Mouse (Mus musculus) thymus, postnatal 25 days (tissue): ENCODE measurements around the gene Nbl1.

Source experiments
- DNase-seq: peaks from one replicate; pipeline ENCODE4 v3.0.0; 2022

Nbl1 gene

DNA sequence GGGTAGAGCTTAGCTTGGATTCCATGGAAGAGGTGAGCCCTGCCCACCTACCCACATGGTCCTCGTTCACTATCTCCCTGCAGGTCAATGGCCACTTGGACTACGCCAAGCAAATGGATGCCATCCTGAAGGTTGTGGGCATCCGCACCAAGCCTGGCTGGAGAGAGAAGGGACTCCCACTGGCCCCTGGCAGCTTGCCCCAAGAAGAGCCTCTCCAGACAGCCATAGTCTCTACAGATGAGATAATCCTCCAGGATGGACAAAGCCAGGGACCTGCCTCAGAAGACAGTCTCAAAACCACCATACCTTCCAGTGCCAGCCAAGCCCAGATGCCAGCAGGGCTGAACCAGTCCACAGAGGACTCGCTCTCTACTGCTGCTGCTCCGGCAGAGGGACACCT, 34.8 kb downstream of the Nbl1 start:
- DNase-seq: no peak

GRCm38 (mm10) chr4:139057291-139057690, 35.5 kb downstream of the Nbl1 start:
- DNase-seq: no peak

DNA sequence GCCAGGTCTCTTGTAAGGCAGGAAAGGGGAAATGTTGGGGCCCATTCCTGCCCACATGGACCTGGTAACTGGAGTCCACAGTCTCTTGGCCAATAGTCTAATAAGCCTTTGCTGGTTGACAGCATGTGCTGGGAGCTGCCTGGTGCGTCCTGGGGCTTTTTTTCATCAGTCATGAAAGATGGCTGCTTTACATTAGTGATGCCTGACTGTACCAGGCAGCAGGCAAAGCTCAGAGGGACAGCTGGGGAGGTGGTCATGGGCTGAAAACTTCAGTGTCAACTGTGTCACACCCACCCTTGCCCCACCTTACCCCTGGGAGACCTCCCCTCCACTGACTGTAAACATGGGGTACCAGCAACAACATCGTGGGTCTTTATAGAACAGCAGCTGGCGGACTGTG, 37.0 kb downstream of the Nbl1 start:
- DNase-seq: no peak

DNA sequence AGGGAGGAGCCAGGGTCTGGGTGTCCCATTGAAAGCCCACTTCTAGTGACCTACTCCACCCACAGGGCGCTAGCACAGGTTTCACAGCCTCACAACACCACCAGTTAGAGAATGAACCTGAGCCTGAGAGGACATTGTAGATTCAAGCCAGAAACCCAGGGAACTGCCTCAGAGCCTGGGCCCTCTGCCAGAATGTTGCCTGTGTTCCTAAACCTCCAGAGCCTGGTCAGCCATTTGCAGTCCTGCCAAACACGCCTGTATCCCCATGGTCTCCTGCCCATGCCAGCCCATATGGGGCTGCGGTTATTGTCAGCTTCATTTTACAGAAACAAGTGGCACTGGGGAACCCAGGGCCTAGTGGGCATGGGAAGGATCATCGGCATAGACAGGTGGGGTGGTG, 37.5 kb downstream of the Nbl1 start:
- DNase-seq: no peak

DNA sequence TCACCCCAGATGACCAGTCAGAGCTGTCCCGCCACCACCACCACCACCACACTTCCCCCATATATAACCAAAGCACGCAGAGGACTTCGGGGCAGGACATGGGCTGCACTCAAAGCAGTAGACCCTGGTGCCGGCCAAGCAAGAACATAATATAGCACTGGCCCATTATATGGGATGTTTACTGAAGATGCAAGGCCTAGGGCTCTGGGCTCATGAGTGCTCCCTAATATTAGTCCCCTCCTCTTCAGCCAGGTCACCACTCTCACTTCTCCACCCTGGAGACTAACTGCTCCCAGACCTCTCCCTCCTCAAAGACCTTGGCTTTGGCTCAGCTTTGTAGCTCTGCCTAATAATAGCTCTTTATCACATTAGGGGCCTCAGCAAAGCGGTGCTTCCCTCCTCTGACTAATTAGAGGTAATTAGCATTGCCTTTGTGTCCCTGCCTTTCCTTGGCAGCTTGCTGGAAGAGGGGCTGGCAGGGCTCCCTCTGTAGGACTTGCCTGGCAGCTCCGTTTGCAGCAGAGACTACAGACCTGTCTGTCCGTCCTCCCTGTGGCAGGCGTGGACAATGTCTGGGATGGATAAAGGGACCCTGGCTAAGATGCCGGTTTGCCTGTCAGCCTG, 38.4 kb downstream of the Nbl1 start:
- DNase-seq: no peak

- DNase-seq: no peak
These were observed 39.4 kb downstream of the Nbl1 start for GRCm38 (mm10) chr4:139053391-139053790.

- DNase-seq: no peak
These were observed 40.0 kb downstream of the Nbl1 start for GRCm38 (mm10) chr4:139052796-139053195.

DNA sequence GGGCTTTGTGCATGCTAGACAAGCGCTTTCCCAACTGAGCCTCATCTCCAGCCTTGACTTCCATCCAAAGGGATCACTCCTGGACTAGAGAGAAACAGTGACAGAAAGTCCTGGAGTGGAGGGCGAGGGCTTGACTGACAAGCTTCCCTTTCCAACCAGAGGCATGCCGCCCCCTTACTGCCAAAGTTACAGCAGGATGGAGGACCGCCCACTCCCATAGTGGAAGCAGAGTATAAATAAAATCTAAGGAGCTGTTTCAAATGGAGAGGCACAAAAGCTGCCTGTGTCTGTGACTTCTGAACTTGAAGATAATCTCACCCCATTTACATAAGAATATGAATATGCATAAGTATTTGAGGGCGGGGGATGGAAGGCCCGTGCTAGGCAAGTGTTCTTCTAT, 44.3 kb downstream of the Nbl1 start:
- no peak for DNase-seq

DNA sequence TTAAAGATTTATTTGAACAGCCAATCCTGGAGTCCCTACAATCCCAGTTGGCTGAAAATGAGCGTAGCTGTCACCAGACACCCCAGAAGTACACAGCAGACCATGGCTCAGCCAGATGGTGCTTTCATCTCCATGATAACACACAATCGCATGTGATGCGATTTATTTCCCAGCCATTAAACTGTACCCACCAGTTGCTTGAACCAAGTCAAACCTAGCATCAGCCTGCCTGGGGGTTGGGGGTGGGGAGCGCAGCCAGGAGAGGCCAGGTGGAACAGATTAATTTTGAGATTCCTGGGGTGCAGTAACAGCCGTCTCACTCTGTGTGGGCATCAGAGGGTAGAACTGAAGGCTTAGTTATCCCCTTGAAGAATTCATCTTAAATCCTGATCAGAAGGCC, 46.4 kb downstream of the Nbl1 start:
- DNase-seq: no peak

DNA sequence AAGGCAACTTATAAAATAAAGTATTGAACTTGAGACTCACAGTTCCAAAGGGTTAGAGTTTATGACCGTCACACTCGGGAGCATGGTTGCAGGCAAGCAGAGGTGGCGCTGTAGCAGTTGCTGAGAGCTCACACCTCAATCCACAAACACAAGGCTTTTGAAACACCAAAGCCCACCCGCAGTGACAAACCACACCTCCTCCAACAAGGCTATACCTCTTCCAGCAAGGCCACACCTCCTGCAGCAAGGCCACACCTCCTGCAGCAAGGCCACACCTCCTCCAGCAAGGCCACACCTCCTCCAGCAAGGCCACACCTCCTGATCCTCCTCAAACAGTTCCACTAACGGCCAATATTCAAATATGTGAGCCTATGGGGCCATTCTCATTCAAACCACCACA, 48.2 kb downstream of the Nbl1 start:
- DNase-seq: no peak

DNA sequence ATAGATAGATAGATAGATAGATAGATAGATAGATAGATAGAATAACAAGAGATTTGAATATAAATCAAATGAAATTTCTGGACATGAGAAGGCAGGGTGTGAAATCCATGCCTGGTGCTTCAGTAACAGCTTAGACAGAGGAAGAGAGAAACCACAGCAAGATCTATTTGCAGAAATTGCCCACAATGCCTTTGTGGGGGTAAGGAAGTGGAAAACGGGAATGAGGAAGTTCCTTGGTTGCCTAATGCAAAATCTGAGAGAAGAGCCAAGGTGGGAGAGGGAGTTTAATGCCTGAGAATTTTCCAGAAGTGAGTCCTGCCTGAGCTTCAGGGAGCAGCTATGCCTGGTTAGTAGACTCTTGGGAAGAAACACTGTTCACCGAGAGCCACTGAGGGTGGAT, 49.2 kb downstream of the Nbl1 start:
- DNase-seq: no peak

- DNase-seq: no peak
These were observed 50.2 kb downstream of the Nbl1 start for GRCm38 (mm10) chr4:139042611-139043010.

DNA sequence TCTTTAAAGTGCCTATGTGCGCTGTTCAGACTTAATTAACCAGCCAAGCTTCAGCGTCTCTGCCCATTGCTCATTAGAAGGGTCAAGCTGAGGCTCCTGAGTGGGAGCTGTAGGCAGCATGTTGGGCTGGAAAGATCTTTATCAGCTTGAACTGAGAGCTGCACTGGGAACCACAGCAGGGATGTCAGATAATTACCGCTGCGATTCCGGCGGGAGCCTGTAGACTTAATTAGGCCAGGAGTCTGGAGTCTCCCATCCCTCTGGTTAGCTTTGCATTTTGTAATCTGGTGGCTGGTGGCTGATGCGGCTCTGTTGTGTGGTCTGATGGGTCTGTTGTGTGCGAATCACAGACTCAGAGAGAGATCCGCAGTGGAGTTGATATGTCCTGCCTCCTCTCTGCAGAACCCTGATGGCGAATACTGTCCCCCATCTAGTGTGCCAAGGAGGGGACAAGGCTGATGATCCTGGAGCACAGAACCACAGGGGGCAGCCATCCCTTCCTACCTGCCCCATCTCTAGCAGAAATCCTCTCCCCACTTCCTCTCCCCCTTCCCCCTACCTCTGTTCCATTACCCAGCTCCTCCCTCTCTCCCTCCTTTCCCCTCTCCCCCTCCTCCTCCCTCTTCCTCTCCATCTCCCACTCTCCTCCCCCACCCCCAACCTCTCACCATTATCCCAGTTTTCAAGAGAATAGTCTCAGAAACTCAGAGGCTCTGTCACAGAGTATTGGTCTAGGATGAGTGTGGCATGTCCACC, 52.5 kb downstream of the Nbl1 start:
- no peak for DNase-seq

DNA sequence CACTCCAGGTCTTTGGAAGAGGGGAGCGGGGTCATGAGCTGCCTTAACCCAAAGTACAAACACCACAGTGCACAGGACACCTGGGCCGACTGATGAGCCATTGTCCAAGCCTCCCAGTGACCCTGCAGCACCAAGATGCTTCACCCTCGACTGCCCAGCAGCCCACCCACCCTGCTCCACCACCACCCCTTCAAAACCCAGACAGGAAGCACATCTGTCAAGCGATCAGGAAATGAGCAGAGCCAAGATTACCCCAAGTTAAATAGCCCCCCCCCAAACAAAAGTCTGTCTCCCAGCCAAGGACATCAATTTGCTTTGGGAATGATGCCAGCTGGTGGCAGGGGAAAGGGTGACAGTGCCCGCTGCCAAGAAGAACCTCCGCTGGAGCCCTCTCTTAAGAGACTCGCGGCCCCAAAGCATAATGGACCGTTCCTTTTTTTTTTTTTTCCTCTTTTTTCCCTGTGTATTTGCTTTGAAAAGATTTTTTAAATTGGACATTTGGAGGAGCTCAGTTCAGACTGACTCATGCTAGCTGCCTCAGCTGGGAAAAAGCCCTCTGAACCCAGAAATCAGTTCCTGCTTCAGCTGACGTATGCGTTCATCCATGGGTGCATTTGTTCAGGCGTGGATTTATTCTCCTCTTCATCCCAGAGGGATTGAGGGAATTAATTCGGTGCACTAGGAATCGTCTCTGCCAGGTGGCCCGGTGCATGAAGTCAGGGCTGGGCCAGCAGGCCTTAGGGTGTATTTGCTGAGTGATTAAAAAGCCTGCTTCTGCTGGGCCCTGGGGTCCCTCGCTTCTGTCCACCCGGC, 54.8 kb downstream of the Nbl1 start:
- DNase-seq: no peak

- no peak for DNase-seq
These were observed 57.0 kb downstream of the Nbl1 start for GRCm38 (mm10) chr4:139035799-139036198.

- DNase-seq: no peak
These were observed 57.9 kb downstream of the Nbl1 start for GRCm38 (mm10) chr4:139034942-139035341.

DNA sequence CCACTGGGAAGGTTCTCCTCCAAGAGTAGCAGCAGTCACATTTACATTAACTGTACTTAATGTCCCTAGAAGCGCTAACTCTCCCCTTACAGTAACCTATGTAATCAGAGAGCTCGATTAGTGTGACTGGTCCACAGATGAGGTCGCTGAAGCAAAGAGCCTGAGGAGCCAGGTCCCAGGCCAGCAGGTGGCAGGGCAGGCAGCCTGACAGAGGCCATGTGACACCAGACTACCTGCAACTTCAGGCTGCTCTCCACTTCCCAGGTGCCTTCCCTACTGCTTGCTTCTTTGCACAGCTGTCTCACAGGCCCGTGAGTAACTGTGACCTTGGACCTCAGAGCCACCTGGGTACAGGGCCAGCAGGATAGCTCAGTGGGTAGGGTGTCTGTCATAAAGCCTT, 58.3 kb downstream of the Nbl1 start:
- DNase-seq: no peak

GRCm38 (mm10) chr4:139034010-139034367, 58.8 kb downstream of the Nbl1 start:
- DNase-seq: no peak

GRCm38 (mm10) chr4:139033263-139034009, 59.4 kb downstream of the Nbl1 start:
- no peak for DNase-seq

GRCm38 (mm10) chr4:139032521-139032920, 60.3 kb downstream of the Nbl1 start:
- no peak for DNase-seq
